ENCODE assay signal across 8 mouse cellular contexts in genomic region chr15:85610618-85611218, GRCm38 (mm10). TPM values are rescaled to one million over a fixed set of nuclear protein-coding genes. Genes with fewer than 3 reads are reported as not detected.
DNase-seq lines count a peak whose midpoint lies in the region; ATAC-seq lines count a peak whose summit lies in the region.

No protein-coding gene starts in this region.

- peak overlapping the region; percentile 49; the same call in 1 of the 2 replicates for H3K9ac ChIP-seq in embryonic facial prominence, embryonic 13.5 days
- 0 out of 2 replicates have a peak overlapping the region, but pooled peaks have one; percentile 1 for H3K9ac ChIP-seq in limb, embryonic 15.5 days

- H3K9me3 ChIP-seq in embryonic facial prominence, embryonic 13.5 days: peaks cover 3% of the 10 kb centered on the region; the same call in 1 of the 2 replicates
- no peaks in the 10 kb centered on the region for H3K9me3 ChIP-seq in limb, embryonic 15.5 days

- peak overlapping the region; percentile 74 for H3K27ac ChIP-seq in embryonic facial prominence, embryonic 13.5 days
- peak overlapping the region; percentile 91 for H3K27ac ChIP-seq in limb, embryonic 15.5 days

- peaks cover 25% of the 10 kb centered on the region for H3K27me3 ChIP-seq in embryonic facial prominence, embryonic 13.5 days
- peaks cover 13% of the 10 kb centered on the region for H3K27me3 ChIP-seq in limb, embryonic 15.5 days
- H3K27me3 ChIP-seq in splenic B cell, adult 2 months (ENCODE audit: control insufficient read depth, insufficient read depth, low read length, poor library complexity, severe bottlenecking): no peaks in the 10 kb centered on the region; the same call in 1 of the 2 replicates

- peak; percentile 74 for ATAC-seq in embryonic facial prominence, embryonic 13.5 days (ENCODE audit: insufficient number of reproducible peaks, insufficient read depth, low FRiP score, low TSS enrichment, low read depth)
- ATAC-seq in limb, embryonic 15.5 days (ENCODE audit: insufficient number of reproducible peaks, low FRiP score, low TSS enrichment, low read depth): peak; percentile 82

- H3K4me1 ChIP-seq in embryonic facial prominence, embryonic 13.5 days: peaks cover 27% of the 10 kb centered on the region
- peaks cover 57% of the 10 kb centered on the region for H3K4me1 ChIP-seq in limb, embryonic 15.5 days

- DNase-seq in 3T3-L1 (ENCODE audit: low read depth, low spot score): peak; percentile 82
- DNase-seq in adrenal gland, postnatal 36 days: peak; percentile 90 to 91
- peak; percentile 96 for DNase-seq in heart, adult 8-10 months (ENCODE audit: low spot score)
- peak; percentile 97 for DNase-seq in kidney, adult 9 months
- peak; percentile 90 for DNase-seq in naive thymus-derived CD4-positive, alpha-beta T cell, adult 2 months (ENCODE audit: low read depth)
- peak; percentile 83 for DNase-seq in splenic B cell, adult 2 months (ENCODE audit: low read depth, low spot score)

- no peaks in the 10 kb centered on the region for H3K36me3 ChIP-seq in embryonic facial prominence, embryonic 13.5 days
- H3K36me3 ChIP-seq in limb, embryonic 15.5 days: no peaks in the 10 kb centered on the region
- H3K36me3 ChIP-seq in splenic B cell, adult 2 months (ENCODE audit: control insufficient read depth, insufficient read depth, low read length, poor library complexity, severe bottlenecking): no peaks in the 10 kb centered on the region

- WGBS in embryonic facial prominence, embryonic 13.5 days: 57% methylated on average over 8 of the region's 8 CpGs
- WGBS in limb, embryonic 15.5 days: 28% methylated on average over 8 of the region's 8 CpGs

- no peak overlapping the region for H3K4me2 ChIP-seq in embryonic facial prominence, embryonic 13.5 days
- H3K4me2 ChIP-seq in limb, embryonic 15.5 days: peak overlapping the region; percentile 17; the same call in 1 of the 2 replicates

- H3K4me3 ChIP-seq in embryonic facial prominence, embryonic 13.5 days: no peak overlapping the region
- no peak overlapping the region for H3K4me3 ChIP-seq in limb, embryonic 15.5 days

RNA-seq across cellular contexts. Expression of gene Wnt7b, which starts 28.4 kb away (rescaled TPM):
- total RNA-seq in adrenal gland, postnatal 36 days (2021): under 1 TPM; 0.49 to 0.96 TPM
- polyA plus RNA-seq in embryonic facial prominence, embryonic 13.5 days (2015; fragmentation: Nextera tagmentation; extraction: Ambion mirVana): 35.0 and 44.9 TPM in 2 replicates
- total RNA-seq in heart, adult 8-10 months (2022): under 1 TPM in 3 of 4 experiments, not detected in 1; 0.06 to 0.19 (median 0.14) TPM
- 49.5 and 62.1 TPM in 2 replicates for polyA plus RNA-seq in limb, embryonic 15.5 days (2015; fragmentation: Nextera tagmentation; extraction: Ambion mirVana)
